Mouse (Mus musculus): ENCODE measurements around the gene Hk1.

The Hk1 gene

DNA sequence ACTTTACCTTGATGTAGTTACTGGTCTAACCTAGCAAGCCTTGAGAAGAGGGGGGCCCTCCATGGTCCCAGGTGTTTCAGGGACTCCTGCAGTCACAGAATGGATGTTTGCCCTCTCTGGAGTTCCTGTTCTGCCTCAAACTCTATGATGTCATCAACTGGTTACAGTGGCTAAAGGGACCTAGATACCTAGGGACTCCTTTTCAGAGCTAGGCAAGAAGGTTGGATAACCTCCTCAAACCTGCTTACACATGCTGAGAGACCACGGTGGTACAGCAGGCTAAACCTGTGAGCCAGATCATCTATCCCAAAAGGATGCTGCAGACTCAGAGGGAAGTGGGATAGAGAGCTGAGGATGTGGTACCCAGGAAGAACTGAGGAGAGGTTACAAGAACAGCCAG is at the start of gene Hk1:
Gene Hk1, minus strand, starts transcription at position 101 of the 400 bp plus-strand sequence.
- no peak for DNase-seq

DNA sequence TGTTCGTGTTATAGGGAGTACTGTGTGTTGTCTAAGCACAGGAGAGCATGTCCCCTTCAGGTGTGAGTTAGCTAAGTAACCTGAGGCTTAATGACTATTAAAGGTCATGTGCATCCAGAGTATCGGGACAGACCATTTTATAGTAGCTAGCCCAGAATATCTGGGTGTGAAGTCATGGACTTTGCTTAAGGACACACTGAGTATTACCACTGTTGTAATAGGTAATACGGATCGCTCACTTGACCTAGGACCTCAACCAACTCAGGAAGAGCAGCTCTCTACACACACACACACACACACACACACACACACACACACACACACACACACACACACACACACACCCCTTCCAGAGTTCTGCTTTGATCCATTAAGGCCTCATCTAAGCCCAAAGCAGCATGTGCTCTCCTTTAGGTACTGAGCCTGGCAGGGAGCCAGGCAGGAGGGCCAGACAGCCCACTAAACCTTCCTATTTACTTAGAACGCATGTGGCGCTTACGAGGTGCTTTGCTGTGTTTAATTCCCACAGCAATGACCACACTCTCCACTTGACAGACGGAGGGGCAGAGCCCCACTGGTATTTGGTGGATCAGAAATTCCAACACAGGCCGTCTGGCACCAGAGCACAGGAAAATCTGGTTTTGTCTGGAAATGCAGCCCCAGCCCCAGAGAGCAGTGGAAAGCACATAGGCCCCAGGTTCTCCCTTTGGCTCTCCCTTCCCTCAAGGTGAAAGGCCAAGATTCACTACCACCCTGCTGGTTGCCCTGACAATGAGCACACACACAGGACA is 45.6 kb upstream of the Hk1 start:
- DNase-seq: peak; percentile 18

DNA sequence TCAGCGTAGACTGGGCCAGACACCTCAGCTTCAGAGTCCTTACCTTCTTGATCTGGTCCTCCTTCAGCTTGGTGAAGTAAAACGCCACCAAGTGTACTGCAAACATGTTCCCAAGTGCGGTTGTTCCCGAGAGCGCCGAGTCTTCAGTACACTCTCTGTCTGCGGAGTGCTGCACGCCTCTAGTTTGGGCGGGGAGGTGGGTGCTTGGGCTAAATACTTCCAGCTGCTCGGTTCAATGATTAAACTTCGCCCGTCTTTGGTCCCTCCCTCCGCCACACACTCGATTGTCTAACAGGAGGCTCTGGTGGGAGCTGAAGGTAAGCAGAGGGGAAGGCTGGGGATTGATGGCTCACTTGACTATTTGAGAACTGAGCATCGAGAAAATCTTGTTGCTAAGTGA is 42.5 kb upstream of the Hk1 start, which contains the start of gene Hkdc1:
Gene Hkdc1, minus strand, starts transcription at position 237 of the 400 bp plus-strand sequence.
- DNase-seq: peak; percentile 22

DNA sequence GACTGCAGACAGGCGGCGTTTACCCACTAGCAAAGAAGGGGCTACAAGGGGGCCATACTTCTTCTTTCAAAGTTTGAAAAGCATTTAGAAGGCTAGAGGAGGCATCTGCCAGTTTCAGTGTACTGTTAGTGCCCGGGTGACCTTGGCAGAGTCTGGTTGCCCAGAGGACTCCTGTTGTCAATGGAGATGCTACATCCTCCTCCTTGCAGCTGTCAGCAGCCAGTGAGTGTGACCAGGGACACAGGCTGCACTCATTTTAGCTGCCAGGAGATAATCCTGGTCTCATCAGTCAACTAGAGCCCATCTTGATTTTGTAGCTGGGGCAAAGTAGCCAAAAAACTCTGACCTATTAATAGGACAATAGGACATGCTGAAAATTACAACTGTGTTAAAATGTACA is 41.4 kb upstream of the Hk1 start:
- DNase-seq: no peak

DNA sequence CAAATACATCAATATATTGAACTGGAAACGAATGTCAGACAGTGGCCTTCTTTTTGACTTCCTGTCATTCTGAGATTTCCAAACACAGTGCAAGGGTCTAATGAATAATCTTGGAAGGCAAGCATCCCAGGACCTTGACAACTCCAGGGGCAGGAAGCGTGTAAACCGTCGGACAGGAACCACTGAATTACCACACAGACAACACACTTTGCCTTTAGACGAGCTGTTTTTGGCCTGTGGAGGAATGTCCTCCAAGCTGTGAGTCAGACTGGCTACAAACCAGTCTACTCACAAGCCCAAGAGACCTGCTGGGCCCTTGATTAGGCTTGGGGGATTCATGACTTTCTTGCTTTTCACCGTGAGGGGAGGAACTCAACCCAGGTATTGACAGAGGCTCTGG is 40.7 kb upstream of the Hk1 start:
- no peak for DNase-seq

DNA sequence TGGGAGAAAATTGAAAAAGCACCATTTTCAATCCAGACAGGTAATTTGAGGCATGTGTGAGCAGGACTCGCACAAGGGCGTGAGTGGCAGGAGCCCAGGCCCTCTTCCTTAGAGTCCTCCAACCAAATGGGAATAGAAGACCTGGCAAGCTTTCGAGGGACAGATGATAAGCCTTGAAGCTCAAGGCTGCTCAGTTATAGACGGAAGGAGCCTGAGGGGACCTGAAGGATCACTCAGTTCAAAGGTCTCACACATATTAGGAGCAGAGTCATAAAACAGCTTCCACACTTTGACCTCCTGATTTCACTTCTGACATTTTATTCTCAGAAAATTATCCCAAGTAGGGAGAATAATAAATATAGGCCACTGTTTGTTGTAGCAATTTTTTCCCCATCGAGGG is 39.7 kb upstream of the Hk1 start:
- DNase-seq: no peak

DNA sequence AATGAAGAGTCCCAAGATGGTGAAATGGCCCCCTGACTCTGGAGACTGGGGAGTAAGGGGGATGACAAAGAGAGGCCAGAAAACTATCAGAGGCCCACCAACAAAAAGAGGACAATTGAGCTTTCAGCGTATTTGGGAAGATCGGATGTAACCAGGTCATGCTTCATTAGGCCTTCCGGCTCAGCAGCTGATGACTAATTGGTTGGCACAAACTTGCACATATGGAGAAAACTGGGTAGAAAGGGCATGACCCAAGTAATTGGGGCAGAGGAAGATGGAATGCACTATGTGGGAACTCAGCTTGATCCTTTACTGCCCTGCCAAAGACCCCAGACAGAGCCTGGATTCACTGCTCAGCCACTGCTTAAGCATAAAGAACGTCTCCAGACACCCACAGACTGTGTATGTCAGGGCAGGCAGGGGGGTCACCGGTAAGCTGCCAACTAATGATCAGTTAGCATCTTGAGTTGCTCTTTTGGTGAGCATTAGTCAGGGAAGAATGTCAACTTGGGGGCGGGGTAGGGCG is 39.2 kb upstream of the Hk1 start:
- no peak for DNase-seq

DNA sequence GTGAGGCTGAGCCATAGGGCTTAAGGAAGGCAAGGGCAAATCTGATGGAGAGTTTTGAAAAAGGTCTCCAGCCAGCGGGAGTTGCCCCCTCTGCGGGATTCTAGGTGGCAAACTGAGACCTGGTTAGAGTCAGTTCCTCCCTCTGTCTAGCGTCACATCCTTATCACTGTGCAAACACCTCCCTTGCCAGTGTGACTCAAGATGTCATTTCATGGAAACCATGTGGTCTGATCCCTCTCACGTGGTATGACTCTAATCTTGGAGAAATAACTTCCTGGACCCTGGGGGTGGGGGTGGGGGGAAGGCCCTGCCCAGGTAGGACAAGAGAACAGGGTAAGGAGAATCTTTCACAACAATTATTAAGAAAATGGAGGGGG is 33.9 kb upstream of the Hk1 start:
- DNase-seq: no peak

DNA sequence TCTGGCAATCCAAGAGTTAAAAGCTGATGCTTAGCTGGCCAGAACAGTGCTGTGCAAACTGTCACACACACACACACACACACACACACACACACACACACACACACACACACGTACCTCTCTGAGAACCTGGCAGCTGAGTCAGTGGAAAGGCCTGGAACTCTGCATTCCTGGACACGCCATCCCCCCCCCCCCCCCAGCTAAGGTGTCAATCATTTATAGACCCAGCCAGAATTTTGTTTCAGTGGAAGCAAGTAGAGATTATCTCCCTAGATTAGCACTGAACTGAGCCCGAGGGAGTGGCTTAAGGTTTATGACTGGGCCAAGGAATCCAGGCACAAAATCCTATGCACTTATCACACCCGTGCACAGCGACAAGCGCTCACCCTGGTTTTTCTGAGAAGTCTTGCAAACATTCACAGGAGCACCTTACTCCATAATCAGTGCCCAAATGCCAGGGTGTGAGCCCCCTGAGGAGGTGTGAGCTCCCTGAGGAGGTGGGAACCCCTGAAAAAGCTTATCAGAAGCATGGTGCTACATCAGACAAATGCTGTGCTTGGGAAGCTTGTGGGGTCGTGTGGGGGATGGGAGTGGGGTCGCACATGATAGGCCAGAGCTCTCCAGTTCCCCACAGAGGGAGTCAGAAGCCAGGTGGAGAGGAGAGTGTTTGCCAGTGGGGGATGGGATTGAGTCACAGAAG is 33.3 kb upstream of the Hk1 start:
- peak; percentile 57 for DNase-seq

DNA sequence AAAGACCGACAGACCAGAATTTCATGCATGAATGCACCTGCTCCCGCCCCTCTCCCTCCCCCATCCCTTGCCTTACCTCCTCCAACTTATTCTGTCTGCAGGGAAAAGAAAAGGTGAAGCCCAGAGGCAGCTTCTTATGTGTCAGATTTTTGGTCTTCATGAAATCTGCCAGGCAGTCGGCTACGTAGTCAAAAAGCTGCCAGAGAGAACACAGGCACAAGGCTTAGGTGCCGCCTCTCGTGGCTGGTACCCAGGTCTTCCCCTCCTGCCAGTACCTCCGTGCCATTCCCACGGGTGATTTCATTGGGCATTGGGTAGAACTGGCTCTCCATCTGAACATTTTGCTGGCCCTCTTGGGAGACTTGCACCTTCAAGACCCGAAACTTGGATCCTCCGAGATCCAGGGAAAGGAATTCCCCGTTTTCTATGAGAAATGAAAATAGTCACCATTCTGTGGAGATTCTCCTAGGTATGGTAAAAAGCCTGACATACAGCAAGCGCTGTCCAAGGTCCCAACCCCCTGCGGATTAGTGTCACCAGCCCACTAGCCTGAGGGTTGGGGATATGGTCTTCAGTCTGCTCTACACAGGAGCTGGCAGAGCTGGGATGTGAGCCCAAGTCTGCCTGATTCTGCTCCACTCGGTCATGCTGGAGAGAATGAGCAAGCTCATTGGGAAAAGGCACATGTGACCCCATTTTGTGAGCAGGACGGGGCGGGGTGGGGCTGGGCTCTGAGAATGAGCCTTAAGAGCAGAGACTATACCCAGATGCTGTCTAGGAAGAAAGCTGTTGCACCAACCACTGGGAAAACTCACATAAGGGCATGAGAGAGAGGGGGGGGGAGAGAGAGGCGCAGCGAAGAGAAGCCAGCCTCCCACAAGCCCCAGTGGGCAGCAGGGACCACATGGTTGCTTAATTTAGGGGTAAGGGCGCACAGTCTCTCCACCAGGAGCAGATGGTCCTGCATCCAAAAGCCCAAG is 32.0 kb upstream of the Hk1 start:
- DNase-seq: no peak

DNA sequence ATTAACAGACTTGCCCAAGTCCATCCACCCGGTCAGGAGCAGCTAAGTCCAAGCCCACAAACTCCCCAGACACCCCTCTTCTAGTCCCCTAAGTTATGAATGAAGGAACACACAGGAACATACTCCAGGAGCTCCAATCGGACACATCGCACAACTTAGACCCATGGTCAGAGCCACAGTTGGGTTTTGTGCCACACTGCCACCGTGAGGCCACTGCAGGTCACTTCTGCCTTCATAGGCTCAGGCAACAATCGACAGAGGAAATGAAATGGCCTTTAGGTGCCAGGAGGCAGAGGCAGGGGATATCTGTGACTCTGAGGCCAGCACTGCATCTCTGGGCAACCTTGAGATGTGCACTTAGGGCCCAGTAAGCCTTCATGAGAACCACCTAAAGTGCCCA is 31.2 kb upstream of the Hk1 start:
- peak; percentile 71 for DNase-seq

DNA sequence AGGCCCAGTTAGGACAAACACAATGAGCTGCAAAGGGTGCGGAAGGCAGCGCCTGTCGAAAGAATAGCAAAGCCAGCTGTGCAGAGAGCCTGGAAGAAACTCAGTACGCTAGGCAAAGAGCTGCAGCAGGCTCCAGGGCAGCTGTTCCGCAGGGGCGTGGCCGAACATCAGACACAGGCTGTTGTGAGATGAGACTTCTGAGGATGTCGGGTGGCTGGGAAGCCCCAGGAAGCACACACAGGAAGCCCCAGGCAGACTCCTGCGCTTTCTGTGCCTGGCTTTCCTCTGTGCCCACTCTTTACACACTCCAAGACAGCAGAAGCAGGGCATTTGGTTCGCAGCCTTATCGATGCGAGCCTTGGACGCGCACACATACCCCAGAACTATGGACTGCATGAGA is 25.2 kb upstream of the Hk1 start:
- peak; percentile 45 for DNase-seq

DNA sequence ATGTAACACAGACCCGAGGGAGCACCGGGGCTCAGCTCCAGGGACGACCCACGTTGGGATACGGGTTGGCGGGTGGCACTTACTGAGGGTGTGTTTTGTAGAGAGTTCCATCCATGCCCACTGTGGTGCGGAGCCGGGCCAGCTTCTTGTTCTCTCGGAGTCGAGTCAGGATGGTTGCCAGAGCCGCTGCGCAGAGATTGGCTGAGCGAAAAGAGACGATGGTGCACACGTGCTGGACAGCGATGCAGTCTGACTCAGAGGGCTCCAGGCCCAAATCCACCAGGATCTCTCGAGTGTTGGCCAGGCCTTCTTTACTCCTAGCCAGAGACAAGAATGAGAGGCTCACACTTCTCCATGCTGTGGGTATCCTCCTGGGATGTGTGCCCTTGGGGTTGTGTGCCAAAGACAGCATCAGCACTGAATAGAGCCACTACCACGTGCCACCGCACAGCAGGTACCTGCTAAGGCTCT is 22.0 kb upstream of the Hk1 start:
- DNase-seq: no peak

DNA sequence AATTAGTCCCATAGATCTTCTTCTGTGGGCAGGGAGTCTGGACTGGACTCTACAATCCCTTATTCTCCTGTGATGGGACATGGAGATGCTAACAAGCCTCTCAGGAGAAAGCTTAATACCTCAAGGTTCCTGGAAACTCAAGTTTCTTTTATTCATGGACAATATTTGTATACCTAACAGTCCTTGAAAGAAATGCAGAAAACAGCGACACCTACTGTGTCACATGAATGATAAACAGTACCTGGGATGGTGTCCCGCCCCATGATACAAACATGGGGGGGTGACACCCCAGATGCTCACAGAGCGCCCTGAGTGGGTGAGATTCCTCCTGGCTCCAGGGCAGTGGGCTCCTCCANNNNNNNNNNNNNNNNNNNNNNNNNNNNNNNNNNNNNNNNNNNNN is 3.3 kb upstream of the Hk1 start:
- DNase-seq: no peak

DNA sequence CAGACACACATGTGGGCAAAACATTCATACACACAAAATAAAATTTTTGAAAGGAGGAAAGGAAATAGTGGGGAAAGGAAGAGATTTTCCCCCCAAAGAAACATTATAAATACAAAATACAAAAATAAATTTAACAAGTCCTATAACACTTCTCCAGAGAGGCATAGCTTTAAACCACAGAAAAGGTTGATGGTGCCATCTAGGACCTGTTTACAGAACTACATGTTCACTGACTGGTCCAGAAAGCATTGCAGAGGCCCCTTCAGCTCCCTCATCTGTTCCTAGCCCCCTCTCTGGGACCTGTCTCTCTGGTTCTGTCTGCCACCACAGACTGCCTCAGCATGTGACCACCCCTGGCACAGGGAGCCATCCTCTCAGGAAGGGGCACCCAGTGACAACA is 1.2 kb upstream of the Hk1 start:
- DNase-seq: no peak

DNA sequence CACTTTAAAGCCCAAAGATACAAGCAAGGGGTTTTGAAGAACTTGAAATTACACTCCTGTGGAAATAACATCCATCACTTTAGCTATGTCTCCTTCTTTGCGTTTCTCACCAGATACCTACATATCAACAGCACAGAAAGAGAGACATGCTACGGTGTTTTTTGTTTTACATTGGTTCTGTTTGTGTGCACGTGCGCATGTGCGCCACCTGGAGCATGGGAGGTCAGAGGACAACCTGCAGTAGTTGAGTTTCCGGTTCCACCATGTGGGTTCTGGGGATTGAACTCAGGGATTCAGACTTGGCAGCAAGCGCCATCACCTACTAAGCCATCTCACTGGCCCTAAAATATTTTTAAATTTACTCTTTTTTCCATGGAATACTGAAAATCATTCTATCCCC is 20.9 kb downstream of the Hk1 start:
- no peak for DNase-seq

DNA sequence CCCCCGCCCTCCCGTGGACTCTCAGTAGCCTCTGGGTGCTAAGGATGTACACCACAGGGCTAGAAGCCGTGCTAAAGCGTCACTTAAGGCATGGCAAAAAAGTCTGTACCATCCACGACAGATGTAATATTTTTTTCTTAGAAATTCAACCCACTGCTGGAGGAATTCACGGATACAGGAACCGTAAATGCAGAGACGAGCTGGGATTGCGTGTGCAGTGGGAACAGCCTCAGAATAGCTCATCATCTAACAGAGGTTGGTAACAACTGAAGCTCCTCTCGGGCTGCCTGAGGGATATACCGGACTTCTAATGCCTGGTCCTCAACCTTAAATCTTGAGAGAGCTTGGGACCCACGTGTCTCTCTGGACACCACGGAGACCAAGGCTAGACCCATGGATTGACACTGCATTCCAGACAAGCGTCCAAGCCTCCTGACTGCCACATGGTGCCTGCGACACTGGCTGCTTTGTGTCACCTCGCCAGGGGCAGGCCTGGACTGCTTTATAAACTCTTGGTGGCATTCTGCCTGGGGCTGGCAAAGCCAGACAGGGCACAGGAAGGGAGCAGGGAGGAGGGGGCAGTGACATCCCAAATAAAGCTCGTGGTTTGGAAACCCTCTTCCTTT is 23.5 kb downstream of the Hk1 start:
- DNase-seq: no peak

DNA sequence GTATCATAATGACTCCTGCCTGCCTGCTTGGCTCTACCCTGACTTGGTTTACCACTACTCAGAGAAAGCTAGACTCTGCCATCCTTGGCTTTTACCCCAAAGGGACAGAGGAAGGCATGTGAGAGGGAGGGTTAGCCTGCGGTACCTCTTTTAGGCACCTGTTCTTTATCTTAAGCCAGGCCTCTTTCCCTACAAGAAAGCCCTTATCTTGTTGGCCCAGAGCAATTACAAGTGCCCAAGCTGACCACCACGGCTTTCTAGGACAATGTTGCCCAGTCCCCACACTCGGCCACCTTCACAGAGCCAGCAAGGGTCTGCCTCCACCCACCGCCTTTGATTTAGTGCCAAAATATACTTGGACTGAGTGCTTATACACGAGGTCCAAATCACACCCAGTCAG is 34.6 kb downstream of the Hk1 start:
- DNase-seq: no peak

DNA sequence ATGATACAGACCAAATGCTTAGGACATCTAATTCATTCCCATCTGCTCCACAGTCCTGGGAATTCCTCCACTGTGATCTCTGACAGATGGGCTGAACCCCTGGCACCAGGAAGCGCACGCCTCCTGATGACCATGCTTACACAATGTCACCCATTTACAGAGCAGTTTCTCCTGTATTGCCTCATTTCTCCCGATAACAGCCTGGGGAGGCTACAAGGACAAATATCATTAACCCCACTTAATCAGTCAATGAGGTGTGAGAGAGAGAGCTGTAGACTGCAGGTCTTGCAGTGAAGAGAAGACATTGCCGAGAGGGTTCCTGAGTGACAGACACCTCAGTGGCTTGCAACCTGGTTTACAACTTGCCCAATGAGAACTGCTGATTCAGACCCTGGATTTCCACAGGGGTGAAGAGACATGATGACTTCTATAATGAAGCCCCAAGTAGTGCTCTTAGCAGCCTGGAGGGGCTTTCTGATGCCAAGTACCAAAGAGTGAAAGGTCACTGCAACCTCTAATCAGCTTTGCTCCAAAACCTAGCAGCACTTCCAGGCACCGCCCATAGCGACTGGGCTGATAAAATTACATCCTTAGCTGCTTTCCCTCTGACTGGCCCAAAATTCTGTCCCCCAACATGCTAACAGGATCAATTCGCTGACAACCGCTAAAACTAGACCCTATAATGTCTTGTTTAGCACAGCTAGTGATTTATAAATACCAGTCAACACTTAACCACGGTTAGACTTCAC is 35.5 kb downstream of the Hk1 start:
- DNase-seq: no peak

DNA sequence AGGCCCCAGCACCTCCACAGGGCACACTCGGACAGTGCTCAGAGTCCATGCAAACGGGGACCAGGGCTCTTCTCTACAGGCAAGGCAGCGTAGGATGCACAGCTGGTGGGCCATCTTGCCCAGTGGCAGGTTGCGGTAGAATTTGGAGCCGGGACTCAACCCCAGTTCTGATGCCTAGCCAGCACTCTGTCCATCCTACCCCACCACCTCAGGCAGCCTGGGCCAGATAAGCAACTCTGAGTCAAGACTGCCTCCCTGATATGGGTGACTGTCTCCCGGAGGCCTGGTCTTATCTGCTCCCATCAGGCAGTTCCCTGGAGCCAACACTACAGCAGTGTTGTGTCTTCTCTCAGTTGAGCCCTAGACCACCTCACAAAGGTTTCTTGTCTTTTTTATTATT is 37.2 kb downstream of the Hk1 start:
- no peak for DNase-seq

DNA sequence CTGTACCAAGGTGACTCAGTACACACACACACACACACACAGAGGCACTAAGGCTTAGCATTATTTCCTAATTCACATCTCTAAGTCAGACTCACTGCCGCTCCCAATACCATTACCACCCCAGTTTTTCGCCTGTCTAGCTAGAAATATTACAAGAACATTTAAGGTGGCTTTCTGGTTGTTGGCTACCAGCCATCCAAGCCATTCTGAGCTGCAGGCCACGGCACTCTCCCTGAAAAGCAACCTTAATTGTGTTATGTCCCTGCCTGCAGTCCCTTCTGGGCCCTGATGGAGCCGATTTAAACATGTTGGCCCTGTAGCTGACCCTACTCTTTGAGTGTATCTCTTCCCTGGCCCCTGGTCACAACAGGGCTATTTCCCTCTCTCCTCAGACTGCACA is 37.8 kb downstream of the Hk1 start:
- no peak for DNase-seq

DNA sequence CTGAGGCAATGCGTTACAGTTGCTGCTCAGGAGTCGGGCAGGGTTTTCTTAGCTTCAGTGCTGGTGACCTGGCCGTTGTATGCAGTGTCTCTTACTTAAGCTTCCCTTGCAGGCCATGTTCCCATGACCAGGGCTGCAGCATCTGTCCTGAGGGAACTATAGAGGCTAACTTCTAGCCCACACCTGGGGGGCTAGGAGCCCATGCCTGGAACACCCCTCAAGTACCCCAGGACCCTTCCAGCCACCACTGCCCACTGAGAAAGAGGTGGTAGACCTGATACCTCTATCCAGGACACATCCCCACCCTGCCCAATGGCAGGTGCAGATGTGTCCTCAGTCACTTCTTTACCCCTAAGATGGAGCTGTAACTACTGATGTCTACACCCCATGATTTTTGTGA is 38.7 kb downstream of the Hk1 start:
- DNase-seq: no peak

All from kidney, postnatal 14 days (tissue).